In genomic region chr1:167065541-167065940, GRCm38 (mm10) we compare ENCODE assay signal across 18 mouse cellular contexts.
"Had no signal": no experiment of that assay in that cellular context is flagged by ENCODE, and none has a peak within 500 bp of the region (broad histone marks: within the 10 kb centered on the region; RNA-seq: fewer than 3 reads in every experiment).

No protein-coding gene starts in this region.

- H3K4me3 ChIP-seq: limb, embryonic 12.5 days; liver, embryonic 13.5 days; lung, embryonic 15.5 days; megakaryocyte, embryonic 14.5 days had no signal

- H3K4me2 ChIP-seq: limb, embryonic 12.5 days; liver, embryonic 13.5 days; lung, embryonic 15.5 days had no signal

- H3K4me1 ChIP-seq: limb, embryonic 12.5 days; liver, embryonic 13.5 days; megakaryocyte, embryonic 14.5 days had no signal

- DNase-seq: kidney, adult 9 months; layer of hippocampus, adult 9-11 months; layer of hippocampus, postnatal 36 days; liver; liver, embryonic 13.5 days; liver, postnatal 0 days; lung, postnatal 14 days; midbrain, embryonic 14.5 days; retina, postnatal 1 day; right cerebral cortex, postnatal 4 days; spleen, adult 18-20 months; thymus, adult 18-20 months; thymus, postnatal 14 days had no signal

- H3K9ac ChIP-seq: limb, embryonic 12.5 days; liver, embryonic 13.5 days; liver, postnatal 0 days; lung, embryonic 15.5 days had no signal

- H3K9me3 ChIP-seq: limb, embryonic 12.5 days; liver, embryonic 13.5 days; lung, embryonic 15.5 days; megakaryocyte, embryonic 14.5 days had no signal

- H3K36me3 ChIP-seq: limb, embryonic 12.5 days; liver, embryonic 13.5 days; lung, embryonic 15.5 days had no signal

- H3K27me3 ChIP-seq: limb, embryonic 12.5 days; liver, embryonic 13.5 days; lung, embryonic 15.5 days had no signal

- H3K27ac ChIP-seq: kidney, postnatal 0 days; limb, embryonic 12.5 days; liver, embryonic 13.5 days; lung, embryonic 15.5 days; macrophage had no signal

- ATAC-seq: liver, postnatal 0 days had no signal
